Mouse (Mus musculus) cortical plate, adult 2 months (tissue): ENCODE measurements at regions not wholly inside any gene's neighbourhood (a gene's known extent, or its start where the extent isn't known, plus 50 kb on each side); places are given as distances from the start of the nearest gene placed in this dataset.
A peak's percentile ranks its signal among the peaks of the same experiment; 100 is the strongest.

Experiments
- H3K27ac ChIP-seq: fragments of 200-500 bp; 2 replicates; pipeline ENCODE4 v1.5.1; 2012; ENCODE audit warnings: low read length, control low read depth, inconsistent platforms; ENCODE audit not compliant: insufficient read depth
- H3K4me1 ChIP-seq: fragments of 200-500 bp; 2 replicates; pipeline ENCODE4 v1.6.1; 2011; ENCODE audit warnings: low read length; ENCODE audit not compliant: control insufficient read depth, insufficient read depth
- H3K4me3 ChIP-seq: fragments of 200-500 bp; 2 replicates; pipeline ENCODE4 v1.5.1; 2011; ENCODE audit warnings: mild to moderate bottlenecking, low read length, control low read depth; ENCODE audit not compliant: insufficient read depth
- CTCF ChIP-seq: fragments of 200-500 bp; IDR thresholded peaks from 2 replicates; pipeline ENCODE4 v1.5.1; 2011; ENCODE audit warnings: mild to moderate bottlenecking, control low read depth, low read length; ENCODE audit not compliant: insufficient read depth; ENCODE audit errors: extremely low read depth
- POLR2A ChIP-seq: fragments of 200-500 bp; IDR thresholded peaks from 2 replicates; pipeline ENCODE4 v1.6.1; 2011; ENCODE audit warnings: mild to moderate bottlenecking, low read length, control low read depth; ENCODE audit not compliant: insufficient read depth; ENCODE audit errors: extremely low read depth

DNA sequence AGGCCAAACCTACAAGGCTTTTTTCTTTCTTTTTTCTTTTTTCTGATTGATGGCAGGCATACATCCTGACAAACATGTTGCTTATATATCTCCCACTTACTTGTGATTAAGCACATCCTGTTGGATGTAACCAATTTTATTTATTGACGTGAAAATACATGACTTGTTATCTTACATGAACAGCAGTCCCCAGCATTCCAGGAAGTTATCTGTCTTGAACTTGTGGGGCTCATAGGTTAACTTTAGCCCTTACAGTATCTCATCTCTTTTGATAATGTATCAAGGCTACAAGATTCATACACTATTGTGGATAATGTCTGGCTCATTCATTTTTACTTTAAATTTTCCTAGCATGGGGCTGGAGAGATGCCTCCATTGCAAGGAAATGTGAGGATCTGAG is 852.0 kb upstream of the Agtr1b start:
- Histone ChIP-seq H3K27ac (no peak overlapping the region), H3K4me1 (no peaks in the 10 kb centered on the region), H3K4me3 (no peak overlapping the region)
- TF ChIP-seq CTCF (no peak), POLR2A (no peak)

DNA sequence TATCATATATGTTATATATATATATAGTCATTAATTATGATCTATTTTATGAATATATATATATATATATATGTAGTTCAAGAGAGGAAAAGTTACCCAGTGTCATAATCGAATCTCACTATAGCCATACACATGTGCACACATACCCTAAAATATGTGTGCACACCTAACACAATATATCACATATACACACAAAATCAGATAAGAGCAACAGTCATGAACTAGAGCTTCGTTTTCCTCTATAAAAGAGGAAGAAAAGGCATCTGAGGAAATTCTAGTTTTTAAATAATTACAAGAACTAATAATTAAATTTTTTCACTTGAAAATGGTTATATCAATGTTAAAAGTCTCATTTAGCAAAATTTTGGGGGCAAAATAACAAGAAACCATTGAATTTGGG is 835.3 kb upstream of the Tbl1xr1 start:
- no peak overlapping the region for H3K27ac ChIP-seq
- no peak overlapping the region for H3K4me3 ChIP-seq
- H3K4me1 ChIP-seq, result no peaks in the 10 kb centered on the region
- TF ChIP-seq POLR2A (no peak), CTCF (no peak)

DNA sequence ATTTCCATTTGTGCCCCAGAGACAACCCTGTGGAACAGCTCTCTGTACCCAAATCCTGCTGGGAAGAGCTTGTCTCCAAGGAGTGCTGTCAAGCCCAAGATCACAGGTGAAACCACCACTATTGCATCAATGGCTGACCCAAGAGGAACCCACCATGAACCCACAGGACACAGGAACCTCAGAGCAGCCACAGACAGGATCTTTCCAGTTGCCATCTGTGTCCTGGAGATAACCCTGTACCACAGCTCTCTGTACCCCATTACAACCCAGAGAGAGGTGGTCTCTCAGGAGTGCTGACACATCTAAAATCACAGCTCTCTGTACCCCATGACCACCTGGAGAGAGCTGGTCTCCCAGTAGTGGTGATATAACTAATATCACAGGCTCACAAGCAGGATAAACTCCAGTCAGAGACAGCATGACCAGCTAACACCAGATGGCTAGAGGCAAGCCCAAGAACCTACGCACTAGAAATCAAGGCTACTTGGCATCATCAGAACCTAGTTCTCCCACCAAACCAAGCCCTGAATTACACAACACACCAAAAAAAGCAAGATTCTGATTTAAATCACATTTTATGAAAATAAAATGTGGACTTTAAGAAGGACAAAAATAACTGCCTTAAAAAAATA is 820.2 kb upstream of the Tbl1xr1 start:
- Histone ChIP-seq H3K4me3 (no peak overlapping the region), H3K27ac (0 out of 2 replicates have a peak overlapping the region, but pooled peaks have one; percentile 1), H3K4me1 (no peaks in the 10 kb centered on the region)
- TF ChIP-seq POLR2A (no peak), CTCF (no peak)

DNA sequence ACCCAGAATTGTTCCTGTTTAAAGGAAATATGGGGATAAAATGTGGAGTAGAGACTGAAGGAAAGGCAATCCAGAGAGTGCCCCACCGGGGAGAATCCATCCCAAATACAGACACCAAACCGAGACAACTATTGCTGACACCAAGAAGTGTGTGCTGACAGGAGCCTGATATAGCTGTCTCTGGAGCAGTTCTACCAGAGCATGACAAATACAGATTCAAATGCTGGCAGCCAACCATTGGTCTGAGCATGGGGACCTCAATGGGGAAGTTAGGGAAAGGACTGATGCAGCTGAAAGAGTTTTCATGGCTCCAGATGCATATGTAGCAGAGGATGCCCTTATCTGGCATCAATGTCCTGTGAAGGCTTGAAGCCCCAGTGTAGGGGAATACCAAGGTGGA is 813.1 kb upstream of the Tbl1xr1 start:
- TF ChIP-seq POLR2A (no peak), CTCF (no peak)
- no peak overlapping the region for H3K4me3 ChIP-seq
- H3K27ac ChIP-seq, result no peak overlapping the region
- no peaks in the 10 kb centered on the region for H3K4me1 ChIP-seq

DNA sequence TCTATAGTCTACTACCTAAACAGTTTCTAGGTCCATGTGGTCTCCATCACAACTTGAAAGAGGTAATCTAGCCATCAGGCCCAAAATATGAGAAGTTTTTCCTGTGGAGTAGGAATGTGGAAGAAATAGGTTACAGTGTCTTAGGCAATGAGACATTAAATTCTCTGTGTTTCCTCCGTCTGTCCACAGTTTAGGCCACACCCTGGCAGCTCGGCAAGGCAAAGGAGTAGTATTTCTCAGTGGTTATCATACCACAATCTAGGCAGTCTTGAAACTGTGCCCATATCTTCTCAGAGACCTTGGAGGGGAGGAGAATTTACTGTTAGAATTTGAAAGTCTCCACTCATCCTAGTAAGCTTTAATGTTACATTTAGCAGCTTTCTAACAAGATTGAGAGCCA is 811.0 kb upstream of the Tbl1xr1 start:
- H3K4me1 ChIP-seq, result no peaks in the 10 kb centered on the region
- H3K4me3 ChIP-seq, result no peak overlapping the region
- no peak overlapping the region for H3K27ac ChIP-seq
- TF ChIP-seq CTCF, result no peak
- no peak for TF ChIP-seq POLR2A

DNA sequence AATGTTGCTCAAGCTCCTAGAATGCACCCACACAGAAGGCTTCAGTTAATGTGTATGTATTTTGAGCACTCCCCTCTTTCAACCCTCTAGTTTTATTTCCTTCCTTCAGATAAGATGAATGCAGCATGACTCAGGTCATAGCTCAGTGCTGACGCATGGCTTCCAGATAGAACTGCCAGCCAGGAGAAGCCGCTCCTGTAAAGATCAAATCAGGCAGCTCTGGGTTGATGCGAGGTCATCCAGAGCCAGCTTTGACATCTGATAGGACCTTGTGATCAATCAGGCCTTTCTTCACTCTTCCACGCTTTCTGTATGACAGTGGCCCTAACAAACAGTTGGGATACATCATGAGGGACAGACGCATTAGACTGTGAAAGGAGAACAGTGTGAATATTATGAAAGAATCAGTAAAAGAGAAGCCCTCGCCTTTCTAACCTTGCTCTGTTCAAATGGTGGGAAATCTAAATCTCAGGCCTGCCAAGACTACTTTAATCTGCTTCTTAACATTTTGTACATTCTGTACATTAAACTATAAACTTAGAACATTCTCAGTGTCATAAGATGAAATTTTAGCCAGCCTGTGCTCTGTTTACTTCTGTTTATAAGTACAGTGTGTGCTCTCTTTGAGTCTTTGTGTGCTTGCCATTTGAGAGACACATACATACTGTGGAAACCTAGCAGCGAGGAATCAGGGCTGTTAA is 807.9 kb upstream of the Tbl1xr1 start:
- H3K4me1 ChIP-seq, result no peaks in the 10 kb centered on the region
- no peak for TF ChIP-seq CTCF
- no peak overlapping the region for H3K27ac ChIP-seq
- H3K4me3 ChIP-seq, result no peak overlapping the region

DNA sequence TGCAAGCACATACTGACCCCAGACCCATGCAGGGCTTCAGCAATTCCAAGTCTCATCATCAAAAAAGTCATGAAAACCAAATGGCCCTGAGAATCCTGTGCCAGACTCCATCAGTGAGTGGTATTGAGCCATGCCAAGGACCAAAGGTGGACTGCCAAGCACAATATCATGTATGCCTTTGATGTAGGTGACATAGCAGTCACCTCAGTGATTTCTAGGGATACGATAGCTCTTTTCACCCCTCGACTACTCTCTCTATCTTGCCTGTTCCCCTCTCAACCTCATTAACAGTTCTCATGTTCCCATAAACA is 807.4 kb upstream of the Tbl1xr1 start:
- H3K4me1 ChIP-seq, result no peaks in the 10 kb centered on the region
- no peak overlapping the region for H3K4me3 ChIP-seq
- TF ChIP-seq CTCF (no peak), POLR2A (no peak)
- no peak overlapping the region for H3K27ac ChIP-seq

DNA sequence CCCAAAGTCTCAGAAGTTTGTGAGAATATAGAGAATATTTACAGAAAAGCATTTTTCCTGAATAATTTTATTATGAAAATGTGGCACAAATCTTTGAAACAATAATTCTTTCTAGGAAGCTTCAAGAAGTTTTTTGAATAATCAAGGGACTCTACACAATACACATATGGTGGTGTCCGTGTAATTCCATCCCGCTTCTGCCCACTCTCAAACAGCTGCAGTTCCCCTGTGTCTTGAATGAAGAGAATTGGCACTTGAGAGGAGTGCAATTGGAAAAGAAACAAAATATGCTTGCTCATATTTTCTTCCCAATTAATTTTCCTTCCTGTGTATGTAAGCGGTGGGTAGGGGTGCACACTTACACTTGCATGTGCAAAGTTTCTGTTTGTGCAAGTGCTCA is 805.7 kb upstream of the Tbl1xr1 start:
- Histone ChIP-seq H3K4me1 (no peaks in the 10 kb centered on the region), H3K27ac (no peak overlapping the region), H3K4me3 (no peak overlapping the region)
- TF ChIP-seq CTCF, result no peak
- no peak for TF ChIP-seq POLR2A

DNA sequence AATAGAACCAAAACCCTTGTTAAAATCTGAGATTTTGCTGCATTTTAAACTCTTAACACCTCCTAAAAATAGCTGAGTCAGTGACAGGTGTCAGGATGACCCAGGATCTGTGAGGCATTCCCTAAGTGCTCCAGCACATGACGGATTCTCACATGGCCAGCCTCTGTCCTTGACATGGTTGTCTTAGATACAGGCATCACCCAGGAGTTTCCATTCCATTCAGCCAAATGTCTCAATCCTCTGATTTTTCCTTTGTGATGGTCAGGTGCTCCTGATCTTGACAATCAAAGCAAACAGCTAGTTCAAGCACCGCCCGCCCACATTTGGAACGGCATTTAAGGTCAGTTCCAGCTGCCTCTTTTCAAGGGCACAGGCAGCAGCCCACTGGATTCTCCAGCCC is 804.2 kb upstream of the Tbl1xr1 start:
- H3K4me3 ChIP-seq, result no peak overlapping the region
- H3K4me1 ChIP-seq, result no peaks in the 10 kb centered on the region
- TF ChIP-seq POLR2A, result no peak
- TF ChIP-seq CTCF, result no peak
- H3K27ac ChIP-seq, result no peak overlapping the region

DNA sequence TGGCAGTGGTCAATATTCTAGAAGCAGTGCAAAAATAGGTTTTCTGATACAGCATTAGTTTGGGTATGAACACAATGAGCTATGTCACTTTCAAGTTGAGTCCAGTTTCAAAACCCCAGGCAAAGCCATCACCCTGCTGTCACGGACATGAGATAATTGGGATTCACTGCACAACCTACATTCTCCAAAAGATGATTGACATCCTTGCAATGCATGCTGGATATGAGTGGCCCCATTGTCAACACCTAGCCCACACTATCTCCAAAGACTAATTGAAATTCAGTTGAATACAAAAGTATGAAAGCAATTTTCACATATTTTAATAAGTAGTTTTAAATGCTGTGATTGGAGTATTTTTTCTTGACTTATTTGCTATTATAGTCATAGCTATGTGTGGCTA is 783.7 kb upstream of the Tbl1xr1 start:
- TF ChIP-seq POLR2A (no peak), CTCF (no peak)

DNA sequence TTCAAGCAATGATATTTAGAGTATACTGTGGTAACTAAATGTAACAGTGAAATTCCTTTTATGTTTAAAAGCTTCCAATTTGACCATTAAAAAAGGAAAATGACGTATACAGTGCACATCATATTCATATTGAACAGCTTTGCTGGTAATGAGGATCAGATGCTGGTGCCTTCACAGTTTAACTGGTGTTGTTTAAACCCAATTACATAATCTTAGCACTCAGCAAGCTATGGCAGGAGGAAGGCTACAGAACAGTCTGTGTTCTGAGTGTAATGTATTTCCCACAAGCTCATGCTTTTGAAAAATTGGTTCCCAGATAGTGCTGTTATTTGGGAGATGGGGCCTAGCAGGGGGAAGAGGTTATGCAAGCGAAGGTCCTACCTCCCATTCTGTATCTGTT is 783.1 kb upstream of the Tbl1xr1 start:
- H3K4me3 ChIP-seq, result no peak overlapping the region
- H3K27ac ChIP-seq, result no peak overlapping the region
- H3K4me1 ChIP-seq, result no peaks in the 10 kb centered on the region
- TF ChIP-seq POLR2A, result no peak
- no peak for TF ChIP-seq CTCF

More for the DNA sequence above, 783.7 kb upstream of the Tbl1xr1 start:
- no peaks in the 10 kb centered on the region for H3K4me1 ChIP-seq
- no peak overlapping the region for H3K27ac ChIP-seq
- no peak overlapping the region for H3K4me3 ChIP-seq
